Comparison of ENCODE assay signal across 15 mouse cellular contexts in genomic region chr16:70320612-70321280, GRCm38 (mm10). TPM values are rescaled to one million over a fixed set of nuclear protein-coding genes. Genes with fewer than 3 reads are reported as not detected.
DNase-seq lines count a peak whose midpoint lies in the region; ATAC-seq and TF ChIP-seq lines count a peak whose summit lies in the region.
"Had no signal": no experiment of that assay in that cellular context is flagged by ENCODE, and none has a peak within 500 bp of the region (broad histone marks: within the 10 kb centered on the region; RNA-seq: fewer than 3 reads in every experiment).

No protein-coding gene starts in this region.

- peaks cover 11% of the 10 kb centered on the region for H3K4me1 ChIP-seq in heart, embryonic 15.5 days (replicated peaks)
- H3K4me1 ChIP-seq in lung, embryonic 15.5 days: peaks cover 4% of the 10 kb centered on the region; the same call in 1 of the 2 replicates
- peaks cover 3% of the 10 kb centered on the region for H3K4me1 ChIP-seq in lung, adult 2 months (ENCODE audit: control insufficient read depth, insufficient read depth, low read length)
- H3K4me1 ChIP-seq in stomach, embryonic 16.5 days (ENCODE audit: control insufficient read depth, insufficient read depth, low read length): no peaks in the 10 kb centered on the region
- H3K4me1 ChIP-seq: forebrain, embryonic 15.5 days; midbrain, embryonic 13.5 days had no signal

- intact Hi-C loops in left cerebral cortex, postnatal 4 days (cut with DNase I): no loop called here

- no peak for TF ChIP-seq CTCF in lung, adult 2 months (IDR thresholded peaks at IDR 0.05; ENCODE audit: insufficient read depth, low read length)

- H3K36me3 ChIP-seq in heart, embryonic 15.5 days: no peaks in the 10 kb centered on the region
- H3K36me3 ChIP-seq in lung, embryonic 15.5 days: no peaks in the 10 kb centered on the region
- no peaks in the 10 kb centered on the region for H3K36me3 ChIP-seq in stomach, embryonic 16.5 days (ENCODE audit: control insufficient read depth, insufficient read depth, low read length)
- H3K36me3 ChIP-seq: forebrain, embryonic 15.5 days; midbrain, embryonic 13.5 days had no signal

- H3K9me3 ChIP-seq in heart, embryonic 15.5 days (replicated peaks): no peaks in the 10 kb centered on the region
- H3K9me3 ChIP-seq in lung, embryonic 15.5 days: no peaks in the 10 kb centered on the region
- no peaks in the 10 kb centered on the region for H3K9me3 ChIP-seq in stomach, embryonic 16.5 days (replicated peaks; ENCODE audit: control insufficient read depth, low read length)
- H3K9me3 ChIP-seq: forebrain, embryonic 15.5 days; midbrain, embryonic 13.5 days had no signal

- DNase-seq in heart, adult 11 months: no peak
- DNase-seq in lung, adult 2 months: no peak
- DNase-seq in heart, postnatal 4 days: peak; percentile 6
- DNase-seq in left cerebral cortex, postnatal 4 days: no peak
- DNase-seq: right cerebral cortex, postnatal 4 days; thymus, postnatal 4 days had no signal

- no peak for TF ChIP-seq POLR2A in lung, adult 2 months (IDR thresholded peaks at IDR 0.05; ENCODE audit: borderline replicate concordance, extremely low read depth, low read depth, low read length)

- no peak overlapping the region for H3K9ac ChIP-seq in heart, embryonic 15.5 days
- no peak overlapping the region for H3K9ac ChIP-seq in lung, embryonic 15.5 days
- no peak overlapping the region for H3K9ac ChIP-seq in stomach, embryonic 16.5 days (ENCODE audit: low read length)
- H3K9ac ChIP-seq: forebrain, embryonic 15.5 days; liver, embryonic 14.5 days; midbrain, embryonic 13.5 days had no signal

- H3K4me3 ChIP-seq in heart, embryonic 15.5 days: no peak overlapping the region
- no peak overlapping the region for H3K4me3 ChIP-seq in lung, embryonic 15.5 days
- no peak overlapping the region for H3K4me3 ChIP-seq in lung, adult 2 months (replicated peaks; ENCODE audit: extremely low read depth, low read depth, low read length)
- no peak overlapping the region for H3K4me3 ChIP-seq in stomach, embryonic 16.5 days (replicated peaks; ENCODE audit: low read length)
- H3K4me3 ChIP-seq: forebrain, embryonic 15.5 days; midbrain, embryonic 13.5 days had no signal

- H3K4me2 ChIP-seq in heart, embryonic 15.5 days: 0 out of 2 replicates have a peak overlapping the region, but pooled peaks have one; percentile 5
- no peak overlapping the region for H3K4me2 ChIP-seq in lung, embryonic 15.5 days
- H3K4me2 ChIP-seq in stomach, embryonic 16.5 days (ENCODE audit: low read depth, low read length): no peak overlapping the region
- H3K4me2 ChIP-seq: forebrain, embryonic 15.5 days; midbrain, embryonic 13.5 days had no signal

- peak overlapping the region; percentile 82 for H3K27ac ChIP-seq in heart, embryonic 15.5 days
- H3K27ac ChIP-seq in lung, embryonic 15.5 days: no peak overlapping the region
- peak overlapping the region; percentile 49 for H3K27ac ChIP-seq in stomach, embryonic 16.5 days (ENCODE audit: low read length)
- H3K27ac ChIP-seq: forebrain, embryonic 15.5 days; liver, embryonic 14.5 days; midbrain, embryonic 13.5 days had no signal

- ATAC-seq in heart, embryonic 15.5 days (replicated peaks; ENCODE audit: insufficient number of reproducible peaks, insufficient read depth, low FRiP score, low read depth): peak; percentile 91
- ATAC-seq in lung, embryonic 15.5 days (ENCODE audit: borderline replicate concordance, extremely low read depth, low FRiP score, low TSS enrichment): 0 out of 2 replicates have a peak, but pooled peaks have one; percentile 49
- ATAC-seq in stomach, embryonic 16.5 days (ENCODE audit: insufficient read depth, low FRiP score): peak; percentile 86
- ATAC-seq: forebrain, embryonic 15.5 days; inflammation-experienced regulatory T-cells, adult 6 months; midbrain, embryonic 13.5 days; Patski had no signal

- 27% methylated on average over 10 of the region's 10 CpGs for WGBS in heart, embryonic 15.5 days
- WGBS in lung, embryonic 15.5 days: 28% methylated on average over 10 of the region's 10 CpGs
- 35% methylated on average over 10 of the region's 10 CpGs for WGBS in lung, adult 2 months
- 40% methylated on average over 10 of the region's 10 CpGs for WGBS in stomach, embryonic 16.5 days

- H3K27me3 ChIP-seq in heart, embryonic 15.5 days: no peaks in the 10 kb centered on the region
- H3K27me3 ChIP-seq in lung, embryonic 15.5 days: no peaks in the 10 kb centered on the region
- H3K27me3 ChIP-seq in stomach, embryonic 16.5 days (ENCODE audit: control insufficient read depth, insufficient read depth, low read length): no peaks in the 10 kb centered on the region
- H3K27me3 ChIP-seq: CH12.LX; forebrain, embryonic 15.5 days; midbrain, embryonic 13.5 days; Patski had no signal

RNA-seq across cellular contexts. Expression of gene Gbe1, which starts 7.0 kb away (rescaled TPM):
- polyA plus RNA-seq in heart, embryonic 15.5 days (2015; fragmentation: Nextera tagmentation; extraction: Ambion mirVana): 61.8 and 73.2 TPM in 2 replicates
- polyA plus RNA-seq in lung, embryonic 15.5 days (2015; fragmentation: Nextera tagmentation; extraction: Ambion mirVana): 23.9 and 26.0 TPM in 2 replicates
- 12.3 and 13.3 TPM in 2 replicates for polyA plus RNA-seq in lung, adult 2 months (2012; rRNA removed)
- total RNA-seq in heart, postnatal 4 days (2021): 10 to 100 TPM; 37.2 to 38.6 TPM
- 27.4 and 27.5 TPM in 2 replicates for polyA plus RNA-seq in stomach, embryonic 16.5 days (2015; fragmentation: Nextera tagmentation; extraction: Ambion mirVana)
- 1 to 10 TPM; 8.3 to 9.5 TPM for total RNA-seq in left cerebral cortex, postnatal 4 days (2021)
- total RNA-seq: CH12.LX had no signal
